Mouse (Mus musculus): ENCODE measurements at regions not wholly inside any gene's neighbourhood (a gene's known extent, or its start where the extent isn't known, plus 50 kb on each side); places are given as distances from the start of the nearest gene placed in this dataset.

DNA sequence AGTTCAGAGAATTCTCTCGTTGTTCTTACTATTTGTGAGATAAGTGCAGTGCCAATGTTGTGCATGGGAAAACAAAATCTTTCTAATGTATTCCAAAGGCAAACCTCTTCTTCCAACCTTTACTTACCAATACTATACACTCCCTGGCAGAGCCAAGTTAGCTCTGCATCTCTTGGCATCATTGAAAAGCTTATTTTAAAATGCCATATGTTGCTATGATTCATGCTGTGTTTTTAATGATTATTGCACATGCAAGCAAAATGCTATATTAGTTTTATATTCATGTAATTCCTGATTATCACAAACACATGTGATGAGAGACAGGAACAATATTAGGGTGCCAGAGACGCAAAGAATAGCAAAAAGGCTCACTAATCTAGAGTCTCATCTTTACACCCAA, 64.3 kb upstream of the Pard3b start:
- DNase-seq (ENCODE audit: low spot score) = no peak

DNA sequence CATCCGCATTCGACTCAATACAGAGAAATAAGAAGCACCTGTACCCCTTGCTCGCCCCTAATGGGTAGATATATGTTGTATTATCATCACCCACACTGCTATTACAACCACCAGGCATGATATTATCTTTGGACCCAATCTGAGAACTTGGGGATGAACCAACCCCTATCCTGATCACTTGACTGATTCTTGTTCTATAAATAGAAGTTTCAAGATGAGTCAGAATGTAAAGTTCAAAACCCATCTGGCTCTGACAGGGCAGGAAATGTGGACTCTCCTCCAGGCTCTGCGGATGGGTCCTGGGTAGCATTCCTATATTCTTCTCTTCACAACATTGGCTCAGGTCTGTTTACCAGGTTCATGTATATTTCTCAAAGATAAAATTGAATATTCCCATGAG, 61.9 kb upstream of the Pard3b start:
- DNase-seq (ENCODE audit: low spot score) = no peak

DNA sequence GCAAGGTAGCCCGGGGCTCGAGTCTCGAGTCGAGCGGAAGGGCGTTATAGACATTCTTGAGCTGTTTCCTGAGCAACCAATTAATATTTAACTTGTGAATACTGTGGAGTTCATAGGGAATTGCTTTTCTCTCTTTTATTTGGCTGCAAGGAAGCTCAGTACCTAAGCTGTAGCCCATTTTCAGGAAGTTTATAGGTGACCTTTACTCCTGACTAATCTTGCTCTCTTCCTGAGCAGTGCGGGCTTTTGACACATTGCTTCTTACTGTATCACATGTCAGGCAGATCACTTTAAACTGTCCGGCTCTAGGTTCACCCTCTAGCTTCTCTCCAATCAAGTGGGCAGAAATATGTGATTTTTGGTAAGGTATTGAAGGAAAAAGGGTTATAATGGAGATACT, 51.4 kb upstream of the Pard3b start:
- no peak for DNase-seq (ENCODE audit: low spot score)
